In genomic region chr10:117432415-117432814, GRCm38 (mm10) we compare ENCODE assay signal across 8 mouse cellular contexts. TPM values are rescaled to one million over a fixed set of nuclear protein-coding genes. Genes with fewer than 3 reads are reported as not detected.
DNase-seq lines count a peak whose midpoint lies in the region; ATAC-seq and TF ChIP-seq lines count a peak whose summit lies in the region.

No protein-coding gene starts in this region.

- WGBS in bone marrow, adult 2 months = 16% methylated on average over 21 of the region's 21 CpGs
- 10% methylated on average over 21 of the region's 21 CpGs for WGBS in embryonic facial prominence, embryonic 15.5 days
- 8% methylated on average over 21 of the region's 21 CpGs for WGBS in heart, embryonic 16.5 days
- WGBS in lung, embryonic 16.5 days = 6% methylated on average over 21 of the region's 21 CpGs

- H3K9ac ChIP-seq in embryonic facial prominence, embryonic 15.5 days = no peak overlapping the region
- peak overlapping the region; percentile 31; the same call in 1 of the 2 replicates for H3K9ac ChIP-seq in heart, embryonic 16.5 days (ENCODE audit: low read length)
- peak overlapping the region; percentile 45 for H3K9ac ChIP-seq in lung, embryonic 16.5 days (ENCODE audit: low read length)

- TF ChIP-seq CTCF in bone marrow, adult 2 months (IDR thresholded peaks at IDR 0.05; ENCODE audit: control insufficient read depth, insufficient read depth, low read length) = peak; percentile 66

- peak overlapping the region; percentile 18 for H3K4me3 ChIP-seq in bone marrow, adult 2 months (replicated peaks; ENCODE audit: control insufficient read depth, low read depth, low read length)
- peak overlapping the region; percentile 32 for H3K4me3 ChIP-seq in embryonic facial prominence, embryonic 15.5 days (replicated peaks)
- H3K4me3 ChIP-seq in heart, embryonic 16.5 days (ENCODE audit: low read length) = peak overlapping the region; percentile 39
- H3K4me3 ChIP-seq in lung, embryonic 16.5 days (ENCODE audit: low read length) = peak overlapping the region; percentile 36

- H3K36me3 ChIP-seq in embryonic facial prominence, embryonic 15.5 days = no peaks in the 10 kb centered on the region
- H3K36me3 ChIP-seq in heart, embryonic 16.5 days (ENCODE audit: control insufficient read depth, insufficient read depth) = no peaks in the 10 kb centered on the region
- no peaks in the 10 kb centered on the region for H3K36me3 ChIP-seq in lung, embryonic 16.5 days (ENCODE audit: control insufficient read depth, insufficient read depth, low read length)

- peaks cover 9% of the 10 kb centered on the region; the same call in 1 of the 2 replicates for H3K27me3 ChIP-seq in embryonic facial prominence, embryonic 15.5 days
- peaks cover 9% of the 10 kb centered on the region for H3K27me3 ChIP-seq in heart, embryonic 16.5 days (ENCODE audit: control insufficient read depth, insufficient read depth, low read length)
- H3K27me3 ChIP-seq in lung, embryonic 16.5 days (ENCODE audit: control insufficient read depth, insufficient read depth, low read depth, low read length) = no peaks in the 10 kb centered on the region

- TF ChIP-seq POLR2A in bone marrow, adult 2 months (IDR thresholded peaks at IDR 0.05; ENCODE audit: borderline replicate concordance, control insufficient read depth, low read depth, low read length) = 0 out of 2 replicates have a peak, but pooled peaks have one; percentile 25

- H3K9me3 ChIP-seq in embryonic facial prominence, embryonic 15.5 days (replicated peaks) = no peaks in the 10 kb centered on the region
- no peaks in the 10 kb centered on the region for H3K9me3 ChIP-seq in heart, embryonic 16.5 days (replicated peaks; ENCODE audit: control insufficient read depth, low read length)
- no peaks in the 10 kb centered on the region for H3K9me3 ChIP-seq in lung, embryonic 16.5 days (ENCODE audit: control insufficient read depth, low read length)

- no peaks in the 10 kb centered on the region for H3K4me1 ChIP-seq in bone marrow, adult 2 months (ENCODE audit: control insufficient read depth, insufficient read depth, low read length)
- peaks cover 22% of the 10 kb centered on the region for H3K4me1 ChIP-seq in embryonic facial prominence, embryonic 15.5 days
- H3K4me1 ChIP-seq in heart, embryonic 16.5 days (ENCODE audit: control insufficient read depth, insufficient read depth, low read length) = peaks cover 9% of the 10 kb centered on the region
- H3K4me1 ChIP-seq in lung, embryonic 16.5 days (replicated peaks; ENCODE audit: control insufficient read depth, insufficient read depth, low read length) = peaks cover 8% of the 10 kb centered on the region

- peak; percentile 61 for DNase-seq in CD4-positive helper T cell, adult 2 months (ENCODE audit: low read depth, low spot score)
- DNase-seq in kidney, postnatal 14 days = peak; percentile 71
- DNase-seq in ovary, postnatal 14 days (ENCODE audit: low spot score) = peak; percentile 61
- DNase-seq in thymus, postnatal 14 days = peak; percentile 86

- peak overlapping the region; percentile 48 for H3K27ac ChIP-seq in bone marrow, adult 2 months (ENCODE audit: control insufficient read depth, insufficient read depth, low read depth, low read length, poor library complexity)
- H3K27ac ChIP-seq in embryonic facial prominence, embryonic 15.5 days (replicated peaks) = no peak overlapping the region
- no peak overlapping the region for H3K27ac ChIP-seq in heart, embryonic 16.5 days (ENCODE audit: low read length)
- 0 out of 2 replicates have a peak overlapping the region, but pooled peaks have one; percentile 15 for H3K27ac ChIP-seq in lung, embryonic 16.5 days (ENCODE audit: low read length)

- H3K4me2 ChIP-seq in embryonic facial prominence, embryonic 15.5 days (replicated peaks) = peak overlapping the region; percentile 47
- peak overlapping the region; percentile 60 for H3K4me2 ChIP-seq in heart, embryonic 16.5 days (ENCODE audit: low read depth, low read length)
- H3K4me2 ChIP-seq in lung, embryonic 16.5 days (ENCODE audit: low read depth, low read length) = peak overlapping the region; percentile 48

- peak; percentile 52; the same call in 1 of the 2 replicates for ATAC-seq in embryonic facial prominence, embryonic 15.5 days (ENCODE audit: insufficient number of reproducible peaks, low FRiP score, low TSS enrichment, low read depth)
- ATAC-seq in heart, embryonic 16.5 days (replicated peaks; ENCODE audit: extremely low read depth, insufficient read depth, low FRiP score) = no peak; the same call in 1 of the 2 replicates
- peak; percentile 51; the same call in 1 of the 2 replicates for ATAC-seq in lung, embryonic 16.5 days (ENCODE audit: low read depth)

RNA-seq across cellular contexts. Expression of gene Cpsf6, which starts 52.6 kb away (rescaled TPM):
- 48.0 and 64.9 TPM in 2 replicates for polyA plus RNA-seq in bone marrow, adult 2 months (2011; ENCODE audit: insufficient read depth, insufficient read length, low replicate concordance, missing spikeins)
- 124 and 127 TPM in 2 replicates for polyA plus RNA-seq in embryonic facial prominence, embryonic 15.5 days (2015; fragmentation: Nextera tagmentation; extraction: Ambion mirVana)
- 85.7 and 89.7 TPM in 2 replicates for polyA plus RNA-seq in heart, embryonic 16.5 days (2015; fragmentation: Nextera tagmentation; extraction: Ambion mirVana)
- polyA plus RNA-seq in lung, embryonic 16.5 days (2015; fragmentation: Nextera tagmentation; extraction: Ambion mirVana) = 151 and 162 TPM in 2 replicates

Comparison
In these comparisons a context has a peak if more than half of its experiments do, and no peak if none do; other contexts are left out.
1. H3K27ac ChIP-seq: peak in bone marrow, adult 2 months (single experiment) and lung, embryonic 16.5 days (single experiment); none in embryonic facial prominence, embryonic 15.5 days (single experiment) and heart, embryonic 16.5 days (single experiment).
2. Peak in every context shown above with its lines, with median percentiles within 50 percentile points of each other: DNase-seq, H3K4me3 ChIP-seq and H3K4me2 ChIP-seq.